Mouse (Mus musculus): Measurements from ENCODE around the gene Slit1. TPM values are rescaled to one million over a fixed set of nuclear protein-coding genes. Genes with fewer than 3 reads are reported as not detected.

The Slit1 gene
- polyA plus RNA-seq, 1 experiment from 2014 or later, result 0.87 TPM

- Histone ChIP-seq H3K4me1 (peaks cover 28% of the 10 kb centered on the region), H3K27ac (no peak overlapping the region), H3K4me3 (no peak overlapping the region), H3K9me3 (no peaks in the 10 kb centered on the region), H3K36me3 (no peaks in the 10 kb centered on the region), H3K27me3 (ENCODE audit: insufficient read depth, poor library complexity, severe bottlenecking) (peaks cover 70% of the 10 kb centered on the region)
- 32% methylated on average over 9 of the region's 9 CpGs for WGBS
- DNase-seq (ENCODE audit: low spot score), result no peak
These were observed 46.2 kb downstream of the Slit1 start for GRCm38 (mm10) chr19:41697111-41697806.

- Histone ChIP-seq H3K36me3 (no peaks in the 10 kb centered on the region), H3K27me3 (ENCODE audit: insufficient read depth, poor library complexity, severe bottlenecking) (peaks cover 71% of the 10 kb centered on the region), H3K4me1 (peaks cover 28% of the 10 kb centered on the region), H3K27ac (no peak overlapping the region), H3K9me3 (no peaks in the 10 kb centered on the region), H3K4me3 (no peak overlapping the region)
- no peak for DNase-seq (ENCODE audit: low spot score)
- 79% methylated on average over 9 of the region's 9 CpGs for WGBS
These were observed 47.0 kb downstream of the Slit1 start for GRCm38 (mm10) chr19:41696443-41696842.

DNA sequence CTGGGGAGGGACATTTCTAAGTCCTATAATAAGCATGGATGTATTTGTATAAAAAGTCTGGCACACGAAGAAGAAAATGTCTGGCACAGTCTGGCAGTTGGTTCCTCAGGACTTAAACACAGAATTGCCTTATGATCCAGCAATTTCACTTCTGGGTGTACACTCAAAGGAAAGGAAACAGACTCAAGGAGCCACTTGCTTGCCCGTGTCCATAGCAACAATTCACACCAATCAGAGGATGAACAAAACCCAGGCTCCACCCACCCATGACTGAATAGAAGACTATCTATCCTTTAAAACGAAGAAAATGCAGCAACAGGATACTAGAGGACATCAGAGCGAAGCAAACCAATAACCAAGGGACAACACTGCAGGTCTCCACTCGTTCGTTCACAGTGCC lies 48.4 kb downstream of the Slit1 start:
- Histone ChIP-seq H3K9me3 (no peaks in the 10 kb centered on the region), H3K4me1 (peaks cover 28% of the 10 kb centered on the region), H3K27me3 (ENCODE audit: insufficient read depth, poor library complexity, severe bottlenecking) (peaks cover 67% of the 10 kb centered on the region), H3K36me3 (no peaks in the 10 kb centered on the region), H3K27ac (no peak overlapping the region), H3K4me3 (no peak overlapping the region)
- 75% methylated on average over 6 of the region's 6 CpGs for WGBS
- DNase-seq (ENCODE audit: low spot score), result no peak

DNA sequence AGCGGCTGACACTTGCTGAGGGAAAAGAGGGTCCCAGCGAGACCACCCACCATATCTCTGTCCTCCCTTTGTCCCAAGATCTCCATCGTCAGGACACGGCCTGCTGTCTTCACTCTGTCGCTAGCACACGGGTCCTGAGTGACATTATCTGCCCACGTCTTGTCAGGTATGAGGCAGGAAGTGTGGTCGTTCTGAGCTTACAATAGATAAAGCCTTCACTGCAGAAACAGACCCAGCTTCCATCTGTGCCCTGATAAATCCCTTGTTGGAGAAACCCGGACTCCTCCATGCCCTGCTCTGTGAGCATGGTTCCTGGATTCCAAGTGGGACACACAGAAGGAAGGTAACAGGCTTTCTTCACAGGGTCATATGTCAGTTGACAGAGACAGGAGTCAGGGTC lies 48.9 kb downstream of the Slit1 start:
- peaks cover 69% of the 10 kb centered on the region for H3K27me3 ChIP-seq (ENCODE audit: insufficient read depth, poor library complexity, severe bottlenecking)
- H3K36me3 ChIP-seq, result no peaks in the 10 kb centered on the region
- no peak for DNase-seq (ENCODE audit: low spot score)
- no peak overlapping the region for H3K27ac ChIP-seq
- H3K4me3 ChIP-seq, result no peak overlapping the region
- WGBS, result 22% methylated on average over 9 of the region's 9 CpGs
- peaks cover 28% of the 10 kb centered on the region for H3K4me1 ChIP-seq
- H3K9me3 ChIP-seq, result no peaks in the 10 kb centered on the region

- H3K4me3 ChIP-seq, result no peak overlapping the region
- H3K9me3 ChIP-seq, result no peaks in the 10 kb centered on the region
- 21% methylated on average over 5 of the region's 5 CpGs for WGBS
- no peaks in the 10 kb centered on the region for H3K36me3 ChIP-seq
- no peak overlapping the region for H3K27ac ChIP-seq
- peaks cover 28% of the 10 kb centered on the region for H3K4me1 ChIP-seq
- DNase-seq (ENCODE audit: low spot score), result no peak
- peaks cover 69% of the 10 kb centered on the region for H3K27me3 ChIP-seq (ENCODE audit: insufficient read depth, poor library complexity, severe bottlenecking)
These were observed 49.7 kb downstream of the Slit1 start for GRCm38 (mm10) chr19:41693727-41694126.

- no peak overlapping the region for H3K4me3 ChIP-seq
- H3K9me3 ChIP-seq, result no peaks in the 10 kb centered on the region
- no peaks in the 10 kb centered on the region for H3K36me3 ChIP-seq
- no peak overlapping the region for H3K27ac ChIP-seq
- no peak for DNase-seq (ENCODE audit: low spot score)
- H3K4me1 ChIP-seq, result peaks cover 14% of the 10 kb centered on the region
- peaks cover 64% of the 10 kb centered on the region for H3K27me3 ChIP-seq (ENCODE audit: insufficient read depth, poor library complexity, severe bottlenecking)
- WGBS, result 83% methylated on average over 10 of the region's 10 CpGs
These were observed 53.4 kb downstream of the Slit1 start for GRCm38 (mm10) chr19:41690064-41690463.

GRCm38 (mm10) chr19:41688251-41688650 lies 55.2 kb downstream of the Slit1 start:
- no peaks in the 10 kb centered on the region for H3K9me3 ChIP-seq
- DNase-seq (ENCODE audit: low spot score), result no peak
- no peak overlapping the region for H3K27ac ChIP-seq
- 0 out of 2 replicates have a peak, but pooled peaks cover 4% of the 10 kb centered on the region for H3K4me1 ChIP-seq
- H3K4me3 ChIP-seq, result no peak overlapping the region
- H3K27me3 ChIP-seq (ENCODE audit: insufficient read depth, poor library complexity, severe bottlenecking), result peaks cover 64% of the 10 kb centered on the region
- 59% methylated on average over 13 of the region's 13 CpGs for WGBS
- no peaks in the 10 kb centered on the region for H3K36me3 ChIP-seq

DNA sequence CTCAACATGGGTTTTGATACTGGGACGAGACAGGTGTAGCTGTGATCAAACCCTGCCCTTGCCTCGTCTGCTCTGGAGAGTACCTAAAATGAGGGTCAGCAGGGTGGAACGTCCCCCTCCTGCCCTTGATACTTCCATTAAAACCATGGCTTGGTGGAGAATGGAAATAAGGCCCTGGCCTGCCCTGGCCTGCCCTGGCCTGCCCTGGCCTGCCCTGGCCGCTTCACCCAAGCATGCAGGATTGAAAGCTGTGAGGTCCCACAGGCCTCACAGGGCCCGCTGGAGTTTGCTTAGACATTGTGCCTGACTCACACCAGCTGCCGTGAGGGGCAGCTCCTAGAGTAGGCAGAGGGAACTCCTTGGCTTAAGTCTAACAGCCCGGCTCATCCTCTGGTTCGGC lies 55.6 kb downstream of the Slit1 start:
- no peaks in the 10 kb centered on the region for H3K36me3 ChIP-seq
- H3K27ac ChIP-seq, result no peak overlapping the region
- no peaks in the 10 kb centered on the region for H3K9me3 ChIP-seq
- 74% methylated on average over 8 of the region's 8 CpGs for WGBS
- DNase-seq (ENCODE audit: low spot score), result no peak
- H3K4me3 ChIP-seq, result no peak overlapping the region
- 0 out of 2 replicates have a peak, but pooled peaks cover 4% of the 10 kb centered on the region for H3K4me1 ChIP-seq
- peaks cover 60% of the 10 kb centered on the region for H3K27me3 ChIP-seq (ENCODE audit: insufficient read depth, poor library complexity, severe bottlenecking)

DNA sequence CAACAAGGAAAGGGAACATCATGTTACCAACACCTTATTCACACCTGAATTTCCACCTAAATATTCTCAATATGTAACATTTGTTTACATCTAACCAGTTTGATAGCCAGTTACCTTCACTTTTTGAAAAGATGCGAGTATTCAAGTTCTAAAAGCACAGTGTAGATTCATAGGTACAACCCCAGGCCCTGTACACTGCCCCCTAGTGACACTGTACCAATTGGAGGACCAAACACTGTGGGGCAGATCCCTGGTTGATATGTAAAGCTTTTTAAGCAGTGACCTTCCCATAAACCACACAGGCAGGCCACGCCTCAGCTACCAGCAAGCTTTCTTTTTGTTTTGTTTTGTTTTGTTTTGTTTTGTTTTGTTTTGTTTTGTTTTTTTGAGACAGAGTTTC lies 57.3 kb downstream of the Slit1 start:
- 86% methylated on average over 2 of the region's 2 CpGs for WGBS
- 0 out of 2 replicates have a peak, but pooled peaks cover 4% of the 10 kb centered on the region for H3K4me1 ChIP-seq

DNA sequence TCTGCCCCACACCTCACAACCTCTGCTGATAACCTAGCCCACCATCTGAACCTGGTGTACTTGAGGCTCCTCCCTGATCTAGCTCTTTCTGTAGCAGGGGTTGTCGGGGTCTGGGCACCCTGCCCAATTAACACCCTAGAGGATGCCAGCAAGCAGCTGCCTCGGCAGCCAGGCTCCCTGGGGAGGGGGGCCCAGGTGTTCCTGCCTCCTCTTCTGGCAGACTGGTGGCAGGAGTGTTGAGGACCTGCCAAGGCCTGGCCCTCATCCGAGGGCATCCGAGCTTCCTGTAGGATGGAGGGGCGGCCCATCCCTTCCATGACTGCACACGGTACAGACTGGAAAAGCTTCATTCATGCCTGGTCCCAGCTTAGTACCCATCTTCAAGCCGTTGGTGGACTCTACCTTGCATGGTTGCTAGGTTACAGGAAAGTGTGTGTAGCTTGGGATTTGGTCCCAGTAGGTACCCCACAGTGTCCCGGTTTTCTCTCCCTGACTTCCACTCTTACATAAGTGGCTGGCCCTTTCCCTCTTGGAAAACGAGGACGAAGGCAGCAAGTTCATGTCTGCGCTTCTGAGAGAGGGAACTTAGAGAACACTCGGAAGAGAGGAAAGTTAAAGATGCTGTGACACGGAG lies 57.9 kb downstream of the Slit1 start:
- DNase-seq (ENCODE audit: low spot score), result no peak
- no peaks in the 10 kb centered on the region for H3K36me3 ChIP-seq
- no peak overlapping the region for H3K4me3 ChIP-seq
- WGBS, result 79% methylated on average over 13 of the region's 13 CpGs
- 0 out of 2 replicates have a peak, but pooled peaks cover 4% of the 10 kb centered on the region for H3K4me1 ChIP-seq
- peaks cover 54% of the 10 kb centered on the region for H3K27me3 ChIP-seq (ENCODE audit: insufficient read depth, poor library complexity, severe bottlenecking)
- H3K27ac ChIP-seq, result no peak overlapping the region
- no peaks in the 10 kb centered on the region for H3K9me3 ChIP-seq

More for the DNA sequence above, 57.3 kb downstream of the Slit1 start:
- Histone ChIP-seq H3K27me3 (ENCODE audit: insufficient read depth, poor library complexity, severe bottlenecking) (peaks cover 54% of the 10 kb centered on the region), H3K4me3 (no peak overlapping the region), H3K9me3 (no peaks in the 10 kb centered on the region), H3K36me3 (no peaks in the 10 kb centered on the region), H3K27ac (no peak overlapping the region)
- DNase-seq (ENCODE audit: low spot score), result no peak

DNA sequence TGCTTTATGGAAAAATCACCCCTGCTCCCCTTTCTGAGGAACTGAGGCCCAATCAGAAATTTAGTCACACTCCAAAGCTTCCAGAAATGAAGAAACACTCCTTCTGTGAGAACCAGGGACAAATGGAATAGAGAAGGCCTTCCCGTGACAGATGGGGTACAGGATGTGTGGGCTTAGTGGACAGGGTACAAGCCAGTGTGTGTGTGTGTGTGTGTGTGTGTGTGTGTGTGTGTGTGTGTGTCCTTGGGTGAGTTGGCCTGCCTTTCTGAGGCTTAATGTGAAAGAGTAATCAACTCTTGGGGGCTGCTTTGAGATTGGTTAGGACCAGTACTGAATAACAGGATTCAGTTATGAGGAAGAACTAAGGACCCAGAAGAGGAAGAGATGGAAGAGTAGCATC lies 58.6 kb downstream of the Slit1 start:
- Histone ChIP-seq H3K36me3 (no peaks in the 10 kb centered on the region), H3K4me3 (no peak overlapping the region), H3K27me3 (ENCODE audit: insufficient read depth, poor library complexity, severe bottlenecking) (peaks cover 49% of the 10 kb centered on the region), H3K27ac (no peak overlapping the region), H3K9me3 (no peaks in the 10 kb centered on the region), H3K4me1 (0 out of 2 replicates have a peak, but pooled peaks cover 4% of the 10 kb centered on the region)
- DNase-seq (ENCODE audit: low spot score), result no peak
- WGBS, result 73% methylated on average over 1 of the region's 1 CpGs

- H3K27ac ChIP-seq, result no peak overlapping the region
- DNase-seq (ENCODE audit: low spot score), result no peak
- 61% methylated on average over 1 of the region's 1 CpGs for WGBS
- peaks cover 40% of the 10 kb centered on the region; the same call in 1 of the 2 replicates for H3K27me3 ChIP-seq (ENCODE audit: insufficient read depth, poor library complexity, severe bottlenecking)
- H3K9me3 ChIP-seq, result no peaks in the 10 kb centered on the region
- H3K4me1 ChIP-seq, result peaks cover 12% of the 10 kb centered on the region
- no peak overlapping the region for H3K4me3 ChIP-seq
- H3K36me3 ChIP-seq, result no peaks in the 10 kb centered on the region
These were observed 59.5 kb downstream of the Slit1 start for GRCm38 (mm10) chr19:41683951-41684350.

DNA sequence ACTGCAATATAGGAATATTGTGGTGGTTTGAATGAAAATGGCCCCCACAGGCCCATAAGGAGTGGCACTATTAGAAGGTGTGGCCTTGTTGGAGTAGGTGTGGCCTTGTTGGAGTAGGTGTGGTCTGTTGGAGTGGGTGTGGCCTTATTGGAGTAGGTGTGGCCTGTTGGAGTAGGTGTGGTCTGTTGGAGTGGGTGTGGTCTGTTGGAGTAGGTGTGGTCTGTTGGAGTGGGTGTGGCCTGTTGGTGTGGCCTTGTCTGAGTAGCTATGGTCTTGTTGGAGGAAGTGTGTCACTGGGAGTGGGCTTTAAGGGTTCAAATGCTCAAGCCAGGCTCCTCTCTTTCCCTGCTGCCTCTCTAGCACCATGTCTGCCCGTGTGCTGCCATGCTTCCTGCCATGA lies 63.2 kb downstream of the Slit1 start:
- Histone ChIP-seq H3K4me3 (no peak overlapping the region), H3K27ac (no peak overlapping the region), H3K9me3 (no peaks in the 10 kb centered on the region), H3K27me3 (ENCODE audit: insufficient read depth, poor library complexity, severe bottlenecking) (peaks cover 48% of the 10 kb centered on the region; the same call in 1 of the 2 replicates), H3K4me1 (peaks cover 40% of the 10 kb centered on the region), H3K36me3 (no peaks in the 10 kb centered on the region)
- no peak for DNase-seq (ENCODE audit: low spot score)
- 85% methylated on average over 1 of the region's 1 CpGs for WGBS

Data from heart, embryonic 10.5 days (tissue).